Mouse (Mus musculus) liver, postnatal 0 days (tissue): ENCODE measurements around the gene Fdxacb1.

ENCODE experiments used
- CTCF ChIP-seq: sonication (generic); IDR thresholded peaks from 2 replicates; pipeline ENCODE4 v1.5.1; 2016; ENCODE audit warnings: antibody characterized with exemption, low read depth
- EP300 ChIP-seq: IDR thresholded peaks from 2 replicates; pipeline ENCODE4 v1.6.1; 2016; ENCODE audit warnings: antibody characterized with exemption, low read depth, mild to moderate bottlenecking

DNA sequence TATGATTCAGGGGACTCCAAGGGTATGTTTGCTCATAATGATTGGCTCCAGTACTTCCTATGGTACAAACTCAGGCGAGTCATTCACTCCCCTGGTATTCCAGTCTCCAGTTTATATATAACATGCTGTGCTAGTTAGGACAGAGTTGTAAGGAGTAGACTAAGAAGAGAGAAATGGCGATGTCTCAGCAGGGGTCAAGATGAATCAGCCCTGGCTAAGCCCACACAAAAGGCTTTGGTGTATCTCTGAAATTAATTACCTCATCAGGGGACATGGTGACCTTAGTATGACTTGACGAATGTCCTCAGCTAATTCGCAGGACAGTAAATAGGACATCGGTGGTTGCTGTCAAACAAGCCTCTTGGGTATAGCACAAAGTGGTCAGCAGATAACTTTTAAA lies 11.3 kb upstream of the Fdxacb1 start:
- no peak for TF ChIP-seq CTCF
- no peak for TF ChIP-seq EP300
